Mouse (Mus musculus) adrenal gland, adult 8-10 months (tissue): ENCODE measurements around the gene Hspa4. TPM values are rescaled to one million over a fixed set of nuclear protein-coding genes. Genes with fewer than 3 reads are reported as not detected.
"Not testable (repeated sequence)": the region's sequence is repeated elsewhere in the genome, so short reads cannot be mapped to it uniquely, and the experiment has no call there.

Source experiments
- DNase-seq: peaks from one replicate; pipeline ENCODE4 v3.0.0; 2022
- total RNA-seq, 4 experiments: library from RNA; stranded (reverse); gene quantifications; 2 replicates each; pipeline ENCODE4 v1.2.4; 2022

Gene Hspa4
- total RNA-seq, result 100 to 1,000 TPM; 164 to 203 (median 190) TPM

DNA sequence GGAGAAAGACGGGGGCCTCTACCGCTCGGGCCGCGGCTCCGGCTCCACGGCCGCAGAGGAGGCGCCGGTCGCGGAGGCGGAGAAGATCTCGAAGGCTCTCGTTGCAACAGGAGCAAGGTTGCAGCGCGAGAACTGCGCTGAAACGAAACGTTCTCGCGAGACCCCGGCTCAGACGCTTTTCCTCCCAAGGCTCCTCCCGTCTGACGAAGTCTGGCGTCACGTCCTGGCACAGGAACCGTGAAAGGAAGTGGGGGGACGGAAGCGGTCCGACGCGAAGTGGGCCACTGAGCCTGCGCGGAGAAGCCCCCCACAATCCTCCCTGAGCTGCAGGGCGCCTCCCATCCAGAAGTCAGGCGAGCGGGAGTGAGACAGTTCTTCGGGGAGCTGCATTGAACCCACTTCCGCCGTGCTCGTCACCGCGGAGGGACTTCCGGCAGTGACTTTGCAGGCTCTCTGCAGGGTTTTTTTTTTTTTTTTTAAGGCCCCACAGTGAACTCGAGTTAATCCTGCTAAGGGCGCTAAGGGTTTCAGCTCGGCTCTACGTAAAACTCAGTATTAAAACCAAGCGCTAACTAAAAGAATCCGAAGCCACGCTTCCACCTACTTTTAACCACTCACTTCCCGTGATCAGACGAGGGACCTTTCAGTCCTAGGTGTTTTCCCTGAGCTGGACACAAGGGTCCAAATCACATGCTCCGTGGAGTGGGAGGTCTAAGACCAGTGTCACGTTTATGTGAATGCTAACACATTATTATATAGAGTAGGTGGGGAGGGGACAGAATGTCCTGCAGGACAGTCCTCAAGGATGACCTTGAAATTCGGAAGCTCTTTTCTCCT, at the start of gene Hspa4:
Gene Hspa4 (minus strand): TSS at position 128 of the 837 bp plus-strand sequence.
- DNase-seq, result peak; percentile 98

DNA sequence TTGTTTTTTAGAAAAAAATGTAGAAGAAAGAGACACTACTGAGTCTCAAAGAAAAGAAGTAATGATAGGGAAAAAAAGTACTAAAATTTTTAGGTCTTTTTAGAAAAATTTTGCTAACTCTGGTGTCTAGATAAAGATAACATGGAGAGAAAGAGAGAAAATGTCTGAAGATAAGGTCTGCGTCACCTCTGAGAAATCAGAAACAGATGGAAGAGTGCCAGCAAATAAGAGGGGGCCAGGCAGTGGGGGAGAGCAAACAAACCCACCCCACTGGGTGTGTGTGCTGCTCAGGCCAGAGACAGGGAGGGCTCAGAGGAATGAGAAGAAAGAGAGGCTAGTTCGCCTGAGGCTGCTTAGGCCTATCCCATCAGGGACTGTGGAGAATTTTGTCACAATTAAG, 45.5 kb upstream of the Hspa4 start:
- DNase-seq, result no peak

DNA sequence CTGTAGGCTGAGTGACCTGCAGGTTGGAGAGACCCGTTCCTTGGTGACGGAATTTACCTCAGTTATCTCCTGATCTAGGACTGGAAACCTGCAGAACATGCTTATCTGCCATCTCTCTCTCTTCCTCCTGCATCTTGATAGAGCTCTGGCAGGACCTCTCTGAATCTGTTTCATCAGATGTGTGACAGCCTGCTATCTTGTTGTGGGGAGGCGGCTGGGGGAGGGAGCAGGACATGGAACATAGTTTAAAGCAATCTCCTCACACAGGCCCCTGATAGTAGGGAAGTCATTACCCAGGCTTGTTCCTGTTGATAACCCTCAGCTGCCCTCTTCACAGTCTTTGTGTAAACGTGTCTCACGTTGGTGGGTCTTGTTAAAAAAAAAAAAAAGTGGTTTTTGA, 45.1 kb upstream of the Hspa4 start:
- DNase-seq, result no peak

DNA sequence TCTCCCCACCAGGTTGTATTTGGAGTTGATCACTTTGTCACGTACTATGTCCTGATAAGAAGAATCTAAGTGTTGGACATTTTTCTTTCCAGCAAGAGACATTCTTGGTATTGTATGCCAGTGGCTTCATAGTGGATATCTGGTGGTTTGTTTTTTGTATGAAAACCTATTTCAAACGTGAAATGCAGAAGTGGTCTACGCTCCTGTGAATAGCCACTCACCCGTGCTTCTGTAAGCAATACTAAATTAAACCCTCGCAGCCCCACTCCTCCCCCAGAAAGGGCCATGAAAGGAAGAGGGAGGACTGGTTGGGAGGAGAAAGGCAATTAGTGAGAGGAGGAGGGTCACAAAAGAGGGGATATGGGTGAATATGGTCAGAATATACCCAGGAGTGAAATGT, 42.5 kb upstream of the Hspa4 start:
- DNase-seq, result no peak

DNA sequence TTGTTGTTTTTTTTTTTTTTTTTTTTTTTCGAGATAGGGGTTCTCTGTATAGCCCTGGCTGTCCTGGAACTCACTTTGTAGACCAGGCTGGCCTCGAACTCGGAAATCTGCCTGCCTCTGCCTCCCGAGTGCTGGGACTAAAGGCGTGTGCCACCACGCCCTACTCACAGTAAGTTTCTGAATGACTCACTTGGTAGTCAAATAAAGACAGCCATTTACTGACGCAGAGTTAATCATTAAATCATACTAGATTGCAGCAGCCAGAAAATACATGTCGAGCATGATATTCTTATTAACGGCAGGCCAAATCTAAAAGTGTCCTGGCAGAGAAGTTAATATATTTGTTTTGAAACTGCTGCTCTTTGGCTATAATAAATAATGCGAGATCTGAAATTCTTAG, 40.8 kb upstream of the Hspa4 start:
- DNase-seq, result not testable (repeated sequence)

DNA sequence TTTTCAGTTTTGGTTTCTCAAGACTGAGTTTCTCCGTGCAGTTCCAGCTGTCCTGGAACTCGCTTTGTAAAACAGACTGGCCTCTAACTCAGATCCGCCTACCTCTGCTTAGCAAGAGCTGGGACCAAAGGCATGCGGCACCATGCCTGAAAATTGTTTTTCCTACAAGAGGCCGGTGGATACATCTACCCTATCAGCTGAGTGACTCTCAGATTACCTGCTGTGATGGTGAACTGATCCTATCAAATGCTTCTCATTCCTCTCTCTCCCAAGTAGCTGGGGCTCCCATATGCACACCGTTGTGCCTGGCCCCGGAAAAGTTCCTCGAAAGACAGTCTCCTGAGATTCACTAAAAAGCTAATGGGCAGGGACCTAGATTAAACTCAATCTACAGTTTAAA, 37.4 kb upstream of the Hspa4 start:
- no peak for DNase-seq

DNA sequence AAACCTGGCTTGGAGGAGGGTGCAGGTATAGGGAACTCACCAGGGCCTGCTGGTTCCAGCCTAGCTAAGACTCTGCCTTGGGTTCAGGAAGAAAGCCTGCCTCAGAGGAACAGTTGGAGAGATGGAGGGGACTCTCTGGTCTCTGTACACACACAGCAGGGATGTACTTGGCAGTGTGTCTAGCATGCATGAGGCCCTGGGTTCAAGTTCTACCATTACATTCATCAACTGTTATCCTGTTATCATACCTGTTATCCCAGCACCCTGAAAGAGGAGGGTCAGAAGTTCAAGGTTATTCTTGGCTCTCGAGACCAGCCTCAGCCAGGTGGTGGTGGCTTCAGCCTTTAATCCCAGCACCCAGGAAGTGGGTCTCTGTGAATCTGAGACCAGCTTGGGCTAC, 36.7 kb upstream of the Hspa4 start:
- DNase-seq, result no peak

DNA sequence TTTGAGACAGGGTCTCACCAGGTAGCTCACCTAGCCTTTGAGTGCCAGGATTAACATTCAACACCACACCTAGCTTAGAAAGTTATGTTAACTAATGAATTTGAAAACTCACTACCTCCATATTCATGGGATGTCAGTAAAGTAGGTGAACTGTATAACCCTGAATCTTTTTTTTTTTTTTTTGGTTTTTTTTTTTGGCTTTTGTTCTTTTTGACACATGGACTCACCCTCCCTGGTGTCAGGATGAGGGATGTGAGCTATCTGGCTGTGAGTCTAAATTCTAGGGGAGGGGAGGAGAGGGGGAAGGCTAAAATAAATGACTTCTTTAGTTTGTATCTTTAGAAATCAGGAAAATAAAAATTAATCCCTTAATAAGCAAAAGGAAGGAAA, 35.9 kb upstream of the Hspa4 start:
- no peak for DNase-seq

DNA sequence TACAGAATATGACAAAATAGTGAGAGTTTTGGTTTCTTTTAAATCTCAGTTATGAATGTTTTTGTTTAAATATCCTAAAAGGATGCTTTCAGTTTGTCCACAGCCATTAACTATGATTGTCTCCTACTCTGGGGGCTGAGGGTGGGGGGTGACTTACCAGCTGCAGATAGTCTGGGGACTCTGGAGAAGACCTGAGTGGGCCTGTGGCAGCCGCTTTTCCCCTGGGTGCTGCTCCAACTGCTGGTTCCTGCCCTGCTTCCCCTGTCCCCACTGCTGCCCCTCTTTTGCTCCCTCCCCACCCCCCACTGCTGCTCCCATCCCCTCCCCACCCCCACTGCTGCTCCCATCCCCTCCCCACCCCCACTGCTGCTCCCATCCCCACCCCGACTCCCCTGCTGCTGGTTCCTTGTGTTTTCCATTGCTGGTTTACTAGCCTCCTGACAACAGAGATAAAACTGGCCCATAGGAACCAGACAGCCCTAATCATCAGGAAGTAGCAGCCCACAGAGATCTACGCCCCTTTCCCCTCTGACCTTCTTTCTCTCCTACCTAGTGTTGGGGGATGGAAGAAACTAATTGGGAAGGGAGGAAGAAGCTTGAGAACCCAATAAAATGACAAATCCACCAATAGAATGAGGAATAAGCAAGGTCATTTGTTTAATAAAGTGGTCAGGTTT, 35.4 kb upstream of the Hspa4 start:
- DNase-seq, result no peak

DNA sequence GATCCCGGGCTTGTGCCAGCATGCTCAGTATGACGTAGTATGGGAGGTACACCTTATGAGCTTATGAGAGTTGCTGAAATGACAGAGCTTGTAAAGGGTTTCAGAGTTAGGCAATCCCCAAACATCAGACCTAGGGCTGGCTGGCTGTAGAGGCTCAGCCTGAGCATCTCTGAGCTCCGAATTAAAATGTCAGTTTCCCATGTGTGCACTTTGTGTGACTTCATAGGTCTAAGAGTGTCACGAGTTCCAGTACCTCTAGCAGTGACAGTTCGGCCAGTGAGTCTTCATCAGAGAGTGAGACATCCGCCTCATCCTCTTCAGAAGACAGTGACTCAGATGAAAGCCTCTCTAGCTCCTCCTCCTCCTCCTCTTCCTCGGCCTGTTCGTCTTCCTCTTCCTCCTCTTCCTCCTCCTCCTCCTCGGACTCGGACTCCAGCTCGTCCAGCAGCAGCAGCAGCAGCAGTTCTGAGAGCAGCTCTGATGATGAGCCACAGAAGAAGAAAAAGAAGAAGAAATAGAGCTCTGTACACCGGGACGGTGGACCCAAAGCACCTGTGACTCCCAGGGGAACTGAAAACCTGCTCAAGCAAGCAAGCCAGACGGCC, 31.9 kb upstream of the Hspa4 start:
- no peak for DNase-seq

DNA sequence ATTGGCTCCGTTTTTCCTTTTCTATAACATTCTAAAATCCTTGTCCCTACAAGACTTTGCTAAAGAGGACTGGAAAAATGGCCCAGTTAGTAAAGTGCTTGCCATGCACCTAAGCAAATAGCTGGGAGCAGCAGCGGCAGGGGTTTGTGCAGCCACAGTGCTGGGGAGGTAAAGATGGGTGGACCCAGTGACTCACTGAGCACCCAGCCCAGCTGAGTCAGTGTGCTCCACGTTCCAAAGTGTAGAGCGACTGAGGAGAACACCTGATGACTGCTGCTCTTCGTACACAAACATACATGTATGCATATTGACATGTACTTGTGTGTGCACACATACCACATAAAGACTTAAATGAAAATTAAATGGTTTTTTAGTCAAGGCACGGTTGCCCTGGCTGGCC, 30.9 kb upstream of the Hspa4 start:
- DNase-seq, result no peak

DNA sequence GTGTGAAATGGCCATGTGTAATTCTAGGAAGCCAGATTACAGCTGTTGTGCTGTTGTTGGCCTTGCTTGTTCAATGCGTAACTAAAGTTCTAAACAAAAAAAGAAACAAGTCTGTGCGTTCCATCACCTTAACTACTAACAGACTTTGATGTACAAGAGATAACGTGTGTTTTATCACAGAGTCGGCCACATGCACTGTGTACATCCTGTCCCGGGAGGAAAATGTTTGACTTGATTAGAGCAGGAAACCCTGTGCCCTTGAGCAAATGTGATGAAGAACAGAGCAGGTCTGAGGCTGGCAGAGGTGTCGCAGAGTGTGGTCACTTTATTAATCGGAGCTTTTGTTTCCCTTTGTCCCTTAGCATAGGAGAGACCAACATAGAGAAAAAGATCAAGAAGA, 30.1 kb upstream of the Hspa4 start:
- no peak for DNase-seq

DNA sequence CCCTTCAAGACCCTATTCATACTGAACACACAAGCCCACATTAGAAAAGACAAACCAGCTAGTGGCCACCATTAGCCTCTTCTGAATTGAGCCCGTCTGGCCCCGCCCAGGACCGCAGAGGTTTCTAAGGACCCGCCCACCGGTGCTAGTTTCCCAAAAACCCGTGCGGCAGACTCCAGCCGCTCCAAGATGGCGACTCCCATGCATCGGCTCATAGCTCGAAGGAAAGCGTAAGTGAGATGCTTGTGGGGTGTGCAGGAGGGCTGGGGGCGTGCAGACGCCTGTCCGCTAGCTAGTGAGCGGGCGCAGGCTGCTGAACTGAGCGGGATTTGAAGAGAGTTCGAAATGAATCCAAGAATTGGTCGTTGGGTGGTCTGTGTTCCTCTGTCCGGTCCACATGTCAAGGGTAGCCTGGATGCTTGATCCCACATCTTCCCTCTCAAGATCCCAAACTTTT, 24.3 kb upstream of the Hspa4 start, which contains the start of gene Zcchc10:
Gene Zcchc10 (plus strand): TSS at position 168 of the 457 bp plus-strand sequence.
- DNase-seq, result peak; percentile 81

DNA sequence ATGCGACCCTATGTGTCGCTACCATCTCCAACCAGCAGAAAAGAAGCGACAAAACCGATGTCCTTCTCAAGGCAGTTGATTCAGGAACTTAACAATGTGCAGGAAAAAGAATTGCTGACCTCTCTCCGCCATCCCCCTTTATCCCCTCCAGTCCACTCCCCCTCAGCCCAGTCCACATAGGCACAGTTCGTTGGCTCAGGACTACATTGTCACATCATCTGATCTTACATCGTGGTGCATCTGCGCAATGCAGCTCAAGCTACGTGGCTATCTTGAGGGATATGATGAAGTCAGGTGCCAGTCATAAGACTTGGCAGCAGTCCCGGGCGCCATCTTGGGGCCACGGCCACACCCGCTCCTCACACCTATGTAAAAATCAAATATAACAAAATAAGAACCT, 19.6 kb upstream of the Hspa4 start:
- not testable (repeated sequence) for DNase-seq

DNA sequence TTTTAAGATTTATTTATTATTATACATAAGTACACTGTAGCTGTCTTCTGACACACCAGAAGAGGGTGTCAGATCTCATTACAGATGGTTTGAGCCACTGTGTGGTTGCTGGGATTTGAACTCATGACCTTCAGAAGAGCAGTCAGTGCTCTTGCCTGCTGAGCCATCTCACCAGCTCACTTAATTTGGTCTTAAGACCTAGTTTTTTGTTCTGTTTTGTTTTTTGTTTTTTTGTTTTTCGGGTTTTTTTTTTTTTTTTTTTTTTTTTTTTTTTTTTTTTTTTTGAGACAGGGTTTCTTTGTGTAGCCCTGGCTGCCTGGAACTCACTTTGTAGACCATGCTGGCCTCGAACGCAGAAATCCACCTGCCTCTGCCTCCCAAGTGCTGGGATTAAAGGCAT, 18.3 kb upstream of the Hspa4 start:
- DNase-seq, result not testable (repeated sequence)

DNA sequence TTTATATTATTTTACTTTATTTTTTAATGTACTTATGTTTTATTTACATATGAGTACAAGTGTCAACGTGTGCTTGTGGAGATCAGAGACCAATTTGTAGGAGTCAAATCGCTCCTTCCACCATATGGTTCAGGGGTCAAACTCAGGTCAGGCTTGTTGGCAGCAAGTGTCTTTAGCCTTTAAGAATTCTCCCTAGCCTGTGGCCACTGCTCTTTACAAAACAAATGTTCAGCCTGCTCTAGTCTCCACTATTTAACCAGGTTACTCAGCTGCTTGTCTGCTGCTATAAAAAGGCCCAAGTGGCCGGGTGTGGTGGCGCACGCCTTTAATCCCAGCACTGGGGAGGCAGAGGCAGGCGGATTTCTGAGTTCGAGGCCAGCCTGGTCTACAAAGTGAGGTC, 17.8 kb upstream of the Hspa4 start:
- DNase-seq, result no peak

DNA sequence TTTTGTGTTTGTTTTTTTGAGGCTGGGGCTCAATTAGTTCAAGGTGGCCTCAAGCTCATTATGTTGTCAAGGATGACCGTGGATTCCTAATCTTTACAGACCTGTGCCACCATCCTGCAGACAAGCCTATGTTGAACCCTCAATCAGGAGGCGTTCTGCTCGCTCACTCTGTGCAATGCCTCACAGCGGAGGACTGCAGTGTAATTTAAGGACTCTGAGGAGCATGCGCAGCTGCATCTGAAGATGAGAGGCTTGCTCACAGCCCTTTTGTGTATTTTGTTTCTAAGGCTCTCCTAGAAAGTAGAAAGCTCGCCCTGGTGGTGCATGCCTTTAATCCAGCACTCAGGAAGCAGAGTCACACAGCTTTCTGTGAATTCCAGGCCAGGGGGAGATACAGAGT, 16.7 kb upstream of the Hspa4 start:
- no peak for DNase-seq

DNA sequence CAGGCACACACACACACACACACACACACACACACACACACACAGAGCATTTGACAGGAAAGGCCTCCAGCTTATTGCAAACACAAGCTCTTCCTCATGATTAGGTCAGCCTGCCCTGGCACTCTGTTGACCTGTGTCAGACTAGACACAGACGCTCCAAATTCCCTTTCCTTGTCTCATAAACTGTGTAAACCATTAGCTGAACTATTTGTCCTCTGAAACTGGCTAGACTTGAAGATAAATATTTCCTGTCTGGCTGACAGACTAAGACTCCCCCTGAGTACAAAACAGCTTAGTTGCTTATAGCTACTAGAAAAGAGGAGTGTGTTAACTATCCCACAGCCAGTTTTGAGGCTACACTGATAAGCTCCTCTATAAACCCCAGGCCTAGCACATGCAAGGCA, 14.5 kb upstream of the Hspa4 start:
- DNase-seq, result no peak

DNA sequence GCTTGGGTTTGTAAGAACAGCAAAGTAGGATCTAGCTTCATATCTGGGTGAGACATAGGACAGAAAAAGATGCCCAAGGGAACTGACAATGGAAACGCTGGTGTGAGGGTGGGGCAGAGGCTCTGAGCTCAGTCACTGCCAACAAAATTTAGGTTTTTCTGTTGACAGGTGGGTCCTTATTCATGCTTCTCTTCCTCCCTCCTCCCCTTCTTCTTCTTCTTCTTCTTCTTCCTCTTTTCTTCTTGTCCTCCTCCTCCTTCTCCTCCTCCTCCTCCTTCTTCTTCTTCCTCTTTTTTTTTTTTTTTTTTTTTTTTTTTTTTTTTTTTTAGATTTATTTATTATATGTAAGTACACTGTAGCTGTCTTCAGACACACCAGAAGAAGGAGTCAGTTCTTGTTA, 12.6 kb upstream of the Hspa4 start:
- not testable (repeated sequence) for DNase-seq

DNA sequence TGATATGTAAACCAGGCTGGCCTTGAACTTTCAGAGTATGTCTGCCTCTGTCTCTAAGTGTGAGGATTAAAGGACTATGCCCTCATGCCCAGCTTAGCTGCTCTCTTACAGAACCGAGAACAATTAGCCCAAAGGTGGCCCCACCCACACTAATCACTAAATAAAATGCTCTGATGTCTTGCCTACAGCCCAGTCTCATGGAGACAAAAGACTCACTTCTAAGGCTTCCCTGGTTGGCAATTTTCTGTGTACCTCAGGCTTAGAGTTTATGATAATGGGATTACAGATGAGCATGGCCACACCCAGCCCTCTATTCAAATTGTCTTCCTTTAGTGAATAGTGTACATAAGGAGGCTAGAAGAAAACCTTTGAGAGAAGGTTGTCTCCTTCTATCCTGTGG, 11.1 kb upstream of the Hspa4 start:
- DNase-seq, result no peak

DNA sequence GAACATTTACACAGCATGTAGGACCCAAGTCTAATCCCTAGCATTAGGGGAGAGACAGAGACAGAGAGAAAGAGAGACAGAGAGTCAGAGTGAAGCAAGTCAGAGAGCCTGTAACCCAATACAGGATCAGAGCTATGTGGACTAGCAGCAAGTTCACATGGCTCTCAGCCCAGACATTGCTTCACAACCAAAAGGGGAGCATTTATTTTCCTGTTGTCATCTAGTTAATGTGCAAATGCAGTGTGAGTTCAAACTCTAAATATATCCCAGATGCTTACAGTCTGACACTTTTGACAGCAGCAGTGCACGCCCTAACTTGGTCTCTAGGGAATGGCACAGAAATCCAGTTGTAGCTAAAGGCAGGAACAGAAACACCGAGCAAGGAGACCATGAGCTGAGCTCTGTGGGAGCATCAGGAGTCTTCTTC, 8.6 kb upstream of the Hspa4 start:
- peak; percentile 74 for DNase-seq

DNA sequence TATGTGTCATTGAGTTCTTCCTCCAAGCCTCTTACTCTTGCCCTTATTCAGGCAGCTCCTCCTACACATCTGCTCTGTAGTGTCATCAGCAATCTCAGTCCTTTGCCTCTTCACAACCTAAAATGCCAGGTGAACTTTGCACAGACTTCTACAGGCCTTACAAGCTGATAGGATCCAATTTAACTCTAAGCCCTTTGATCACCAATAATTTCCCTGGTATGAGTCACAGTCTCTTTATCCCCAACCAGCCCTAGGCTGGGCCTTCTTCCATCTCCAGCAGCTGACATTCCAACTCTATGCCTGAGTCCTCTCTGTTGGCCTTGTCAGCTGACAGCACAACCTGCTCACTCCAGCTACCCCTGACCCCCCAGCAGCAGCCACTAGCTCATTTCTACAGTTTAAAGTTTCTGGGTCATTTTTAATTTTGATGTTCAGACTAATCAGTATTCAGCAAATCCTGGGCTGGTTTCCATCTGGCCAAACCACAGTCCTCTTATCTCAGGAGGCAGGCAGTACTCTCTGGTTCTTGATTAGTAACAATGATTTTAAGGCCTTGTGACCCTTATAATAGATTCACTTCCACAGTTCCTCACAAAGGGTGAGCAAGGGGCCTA, 8.1 kb upstream of the Hspa4 start:
- DNase-seq, result peak; percentile 42

DNA sequence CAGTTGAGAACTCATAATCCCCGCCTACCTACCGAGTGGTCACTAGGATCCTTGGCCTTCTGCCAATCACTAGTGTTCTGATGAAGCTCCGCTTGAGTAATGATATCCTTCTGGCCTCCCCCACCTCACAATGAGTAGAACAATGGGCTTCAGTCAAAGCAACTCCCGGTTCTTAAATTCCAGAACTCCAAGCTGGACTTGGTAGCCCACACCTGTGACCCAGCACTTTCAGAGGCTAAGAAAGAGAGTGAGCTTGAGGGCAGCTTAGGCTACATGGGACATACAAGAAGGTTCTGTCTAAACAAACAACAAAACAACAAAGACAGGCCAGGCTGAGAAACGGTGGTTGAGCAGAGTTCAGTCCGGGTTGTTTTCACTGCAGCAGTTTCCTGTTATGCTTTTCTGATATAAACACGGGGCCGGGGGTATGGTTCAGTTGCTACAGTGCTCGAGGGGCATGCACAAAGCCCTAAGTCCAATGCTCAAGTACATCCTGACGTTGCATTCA, 7.4 kb upstream of the Hspa4 start:
- peak; percentile 34 for DNase-seq
